Mouse (Mus musculus) kidney, adult 2 months (tissue): ENCODE data around the gene Batf.

ENCODE experiments used
- CTCF ChIP-seq: fragments of 200-500 bp; conservative IDR thresholded peaks from 2 replicates; pipeline ENCODE4 v1.5.1; 2011; ENCODE audit warnings: low read depth, mild to moderate bottlenecking, control low read depth, low read length, moderate library complexity, mixed read lengths; ENCODE audit not compliant: insufficient read depth, insufficient read length
- POLR2A ChIP-seq: fragments of 200-500 bp; IDR thresholded peaks from one replicate; pipeline ENCODE4 v1.6.1; 2011; ENCODE audit warnings: low read depth, low read length, control low read depth

- TF ChIP-seq POLR2A (no peak), CTCF (no peak)
Observed at GRCm38 (mm10) chr12:85647955-85648354, 38.5 kb upstream of the Batf start.
